Mouse (Mus musculus): ENCODE data around the gene Ptges3l.
"Not testable (repeated sequence)": the region's sequence is repeated elsewhere in the genome, so short reads cannot be mapped to it uniquely, and the experiment has no call there.

The Ptges3l gene

DNA sequence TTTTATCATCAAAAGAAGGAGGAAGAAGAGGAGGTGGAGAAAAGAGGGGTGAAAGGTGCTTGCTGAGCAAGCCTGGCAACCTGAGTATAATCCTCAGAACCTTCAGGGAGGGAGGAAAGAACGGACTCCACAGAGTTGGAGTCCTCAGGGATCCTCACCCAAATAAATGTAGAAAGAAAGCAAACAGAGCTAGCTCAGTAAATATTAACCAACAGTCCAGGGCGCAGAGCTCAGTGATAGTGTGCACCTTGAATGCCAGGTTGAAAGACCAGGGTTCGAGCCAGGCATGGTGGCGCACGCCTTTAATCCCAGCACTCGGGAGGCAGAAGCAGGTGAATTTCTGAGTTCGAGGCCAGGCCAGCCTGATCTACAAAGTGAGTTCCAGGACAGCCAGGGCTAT, 30.5 kb upstream of the Ptges3l start:
- no peak for DNase-seq

DNA sequence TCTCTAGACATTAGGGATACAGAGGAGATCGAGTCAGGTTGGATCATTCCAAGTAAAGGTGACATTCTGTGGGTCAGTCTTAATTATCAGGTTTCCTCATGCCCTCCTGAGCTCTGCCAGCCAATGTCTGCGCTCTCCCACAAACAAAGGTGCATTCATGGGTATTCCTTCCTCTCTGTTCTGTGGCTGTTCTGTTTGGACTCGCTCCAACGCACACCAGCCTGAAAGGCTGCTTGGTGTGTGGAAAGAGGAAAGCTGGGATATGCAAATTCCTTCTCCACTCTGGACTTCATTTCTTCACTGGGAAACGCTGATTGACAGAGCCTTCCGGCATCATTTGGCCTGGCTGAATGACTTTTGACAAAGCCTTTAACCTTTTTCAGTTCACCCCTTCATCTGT, 29.6 kb upstream of the Ptges3l start:
- DNase-seq, result no peak

DNA sequence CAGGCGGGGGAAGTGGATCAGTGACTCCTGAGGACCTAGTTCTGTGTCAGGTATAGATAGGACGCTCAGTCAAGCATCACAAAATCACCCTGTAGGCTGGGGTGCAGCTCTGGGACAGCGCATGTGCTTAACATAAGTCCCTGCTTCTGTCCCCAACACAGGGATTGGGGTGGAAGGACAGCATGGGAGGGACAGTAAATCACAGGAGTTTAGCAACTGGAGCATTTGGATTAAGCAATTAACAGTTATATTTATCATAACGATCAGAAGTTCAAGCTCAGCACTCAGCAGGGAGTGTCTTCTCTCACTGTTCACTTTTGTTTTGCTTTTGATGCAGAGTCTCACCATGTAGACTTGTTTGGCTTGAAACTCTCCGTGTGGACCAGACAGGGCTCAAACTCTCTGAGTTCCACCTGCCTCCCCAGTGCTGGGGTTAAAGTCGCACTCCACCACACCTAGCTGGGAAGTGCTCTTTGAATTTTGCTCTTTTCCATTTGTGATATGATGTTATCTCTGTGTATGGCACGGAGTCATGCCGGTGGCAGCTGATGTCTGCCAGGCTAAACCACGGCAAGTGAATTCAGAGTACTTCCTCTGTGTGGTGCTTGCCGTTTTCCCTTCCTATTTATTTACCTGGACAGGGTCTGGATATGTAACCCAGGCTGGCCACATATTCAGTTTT, 27.1 kb upstream of the Ptges3l start:
- DNase-seq, result no peak

DNA sequence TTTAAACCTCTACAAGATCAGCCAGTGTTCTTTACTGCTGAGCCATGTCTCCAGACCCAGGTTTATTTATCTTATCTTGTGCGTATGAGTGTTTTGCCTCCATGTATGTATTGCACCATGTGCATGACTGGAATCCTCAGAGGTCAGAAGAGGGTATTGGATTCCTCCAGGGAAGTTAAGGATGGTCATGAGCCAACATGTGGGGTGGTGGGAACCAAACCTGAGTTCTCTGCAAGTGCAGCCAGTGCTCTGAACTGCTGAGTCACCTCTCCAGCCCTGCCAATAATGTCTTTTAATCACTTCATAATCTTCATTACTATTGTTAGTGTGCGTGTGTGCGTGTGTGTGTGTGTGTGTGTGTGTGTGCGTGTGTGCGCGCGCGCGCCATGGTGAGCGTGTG, 26.4 kb upstream of the Ptges3l start:
- DNase-seq, result no peak

DNA sequence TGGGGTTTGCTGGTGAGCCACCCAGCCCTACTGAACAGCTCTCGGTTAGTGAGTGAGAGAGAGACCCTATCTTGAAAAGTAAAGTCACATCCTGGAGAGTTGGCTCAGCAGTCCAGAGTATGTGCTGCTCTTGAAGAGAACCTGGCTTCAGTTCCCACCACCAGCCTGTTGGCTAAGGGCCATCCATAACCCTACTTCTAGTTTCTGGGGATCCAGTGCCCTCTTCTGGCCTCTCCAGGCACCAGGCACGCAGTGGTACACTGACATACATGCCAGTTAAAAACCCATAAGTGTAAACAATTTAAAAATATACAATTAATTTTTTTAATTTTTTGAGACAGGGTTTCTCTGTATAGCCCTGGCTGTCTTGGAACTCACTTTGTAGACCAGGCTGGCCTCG, 25.3 kb upstream of the Ptges3l start:
- DNase-seq, result no peak

DNA sequence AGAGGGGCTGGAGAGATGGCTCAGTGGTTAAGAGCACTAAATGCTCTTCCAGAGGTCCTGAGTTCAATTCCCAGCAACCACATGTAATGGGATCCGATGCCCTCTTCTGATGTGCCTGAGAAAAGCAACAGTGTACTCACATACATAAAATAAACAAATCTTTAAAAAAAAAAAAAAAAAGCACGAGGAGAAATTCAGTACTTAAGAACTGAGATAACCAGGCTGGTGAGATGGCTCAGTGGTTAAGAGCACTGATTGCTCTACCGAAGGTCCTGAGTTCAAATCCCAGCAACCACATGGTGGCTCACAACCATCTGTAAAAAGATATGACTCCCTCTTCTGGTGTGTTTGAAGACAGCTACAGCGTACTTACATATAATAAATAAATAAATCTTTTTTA, 24.5 kb upstream of the Ptges3l start:
- not testable (repeated sequence) for DNase-seq

DNA sequence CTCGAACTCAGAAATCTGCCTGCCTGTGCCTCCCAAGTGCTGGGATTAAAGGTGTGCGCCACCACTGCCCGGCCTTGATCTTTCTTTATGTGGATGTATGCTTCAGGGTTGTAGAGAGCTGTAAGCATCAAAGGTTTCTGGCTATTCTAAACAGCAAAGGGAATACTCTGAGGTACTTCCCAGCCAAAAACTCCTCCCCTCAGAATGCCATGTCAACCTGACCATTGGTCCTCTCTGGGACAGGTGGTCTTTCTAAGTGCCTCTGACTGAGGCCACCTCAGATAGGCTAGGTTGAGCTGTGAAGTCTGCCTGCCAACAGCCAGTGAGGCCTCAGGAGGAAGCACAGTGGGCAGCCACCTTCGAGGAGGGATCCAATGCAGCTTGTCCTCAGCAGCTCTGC, 23.8 kb upstream of the Ptges3l start:
- no peak for DNase-seq

DNA sequence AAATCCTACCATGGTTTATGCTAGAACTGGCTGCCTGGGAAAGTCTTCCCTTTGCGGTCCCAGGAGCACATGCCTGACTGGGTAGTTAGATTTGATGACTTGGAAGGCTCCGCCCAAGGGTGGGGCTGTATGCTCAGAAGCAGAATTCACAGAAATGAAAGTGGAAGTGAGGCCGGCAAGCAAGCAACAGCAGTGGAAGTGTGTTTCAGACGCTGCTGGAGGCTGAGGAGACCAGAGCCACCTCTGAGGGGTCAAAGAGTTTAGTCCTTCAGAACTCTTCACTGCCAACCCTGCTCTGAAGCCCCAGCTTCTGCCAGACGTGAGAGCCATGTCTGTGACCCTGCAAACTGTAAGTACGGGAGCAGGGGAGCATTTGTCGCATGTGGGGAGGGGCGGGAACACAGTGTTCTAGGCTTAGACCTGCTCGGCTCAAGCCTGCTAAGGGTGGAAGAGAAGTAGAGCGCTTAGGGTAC, 23.2 kb upstream of the Ptges3l start, which contains the start of gene Ifi35:
Ifi35 (plus strand) TSS at position 134 of the 473 bp plus-strand sequence.
- DNase-seq, result no peak

DNA sequence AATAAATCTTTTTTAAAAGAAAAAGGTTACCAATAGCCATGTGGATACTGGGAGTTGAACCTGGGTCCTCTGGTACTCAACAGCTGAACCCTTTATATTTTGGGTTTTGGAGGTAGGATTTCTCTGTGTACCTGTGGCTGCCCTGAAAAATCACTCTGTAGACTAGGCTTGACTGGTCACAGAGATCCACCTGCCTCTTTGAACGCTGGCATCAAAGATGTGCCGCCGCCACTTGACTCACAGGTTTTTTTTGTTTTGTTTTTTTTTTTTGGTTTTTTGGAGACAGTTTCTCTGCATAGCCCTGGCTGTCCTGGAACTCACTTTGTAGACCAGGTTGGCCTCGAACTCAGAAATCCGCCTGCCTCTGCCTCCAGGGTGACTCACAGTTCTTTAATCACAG, 22.7 kb upstream of the Ptges3l start:
- no peak for DNase-seq

DNA sequence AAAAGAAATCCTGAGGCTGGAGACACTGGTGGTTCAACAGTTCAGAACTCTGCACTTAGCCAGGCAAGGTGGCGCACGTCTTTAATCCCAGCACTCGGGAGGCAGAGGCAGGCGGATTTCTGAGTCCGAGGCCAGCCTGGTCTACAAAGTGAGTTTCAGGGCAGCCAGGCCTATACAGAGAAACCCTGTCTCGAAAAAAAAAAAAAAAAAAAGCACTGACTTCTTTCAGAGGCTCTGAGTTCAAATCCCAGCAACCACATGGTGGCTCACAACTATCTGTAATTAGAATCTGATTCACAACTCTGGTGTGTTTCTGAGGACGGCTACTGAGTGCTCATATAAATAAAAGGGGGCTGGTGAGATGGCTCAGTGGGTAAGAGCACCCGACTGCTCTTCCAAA, 21.7 kb upstream of the Ptges3l start:
- not testable (repeated sequence) for DNase-seq

DNA sequence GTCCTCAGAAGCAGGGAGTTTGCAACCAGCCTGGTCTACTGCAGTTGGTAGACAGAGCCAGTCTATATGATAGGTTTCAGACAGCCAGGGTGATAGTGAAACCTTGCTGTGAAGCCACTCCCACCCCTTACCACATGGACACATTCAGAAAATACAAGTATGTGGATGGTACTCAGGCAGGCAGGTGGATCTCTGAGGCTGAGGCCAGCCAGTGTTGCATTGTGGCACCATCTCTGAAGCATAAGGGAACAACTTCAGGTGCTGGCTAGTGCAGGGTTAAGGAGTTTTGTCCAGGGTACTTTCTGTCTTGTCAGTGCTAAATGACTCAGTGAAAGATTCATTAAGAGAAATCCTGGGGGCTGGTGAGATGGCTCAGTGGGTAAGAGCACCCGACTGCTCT, 21.2 kb upstream of the Ptges3l start:
- no peak for DNase-seq

DNA sequence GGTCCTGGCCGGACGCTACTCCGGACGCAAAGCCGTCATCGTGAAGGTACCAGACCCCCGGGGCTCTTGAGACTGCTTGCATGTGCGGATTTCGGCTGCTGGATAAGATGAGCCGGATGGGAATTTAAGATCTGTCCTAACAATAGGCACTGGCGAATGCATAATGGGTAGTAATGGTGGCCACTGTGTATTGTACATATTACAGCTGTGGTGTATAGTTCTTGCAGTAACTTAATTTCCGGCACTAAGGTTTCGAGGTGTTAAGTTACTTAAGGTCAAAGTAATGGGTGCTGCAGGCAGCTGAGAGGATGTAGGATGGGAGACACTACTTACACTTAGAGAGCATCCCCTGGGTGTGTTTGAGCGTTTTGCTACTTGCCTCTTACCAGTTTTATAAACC, 17.6 kb upstream of the Ptges3l start:
- no peak for DNase-seq

DNA sequence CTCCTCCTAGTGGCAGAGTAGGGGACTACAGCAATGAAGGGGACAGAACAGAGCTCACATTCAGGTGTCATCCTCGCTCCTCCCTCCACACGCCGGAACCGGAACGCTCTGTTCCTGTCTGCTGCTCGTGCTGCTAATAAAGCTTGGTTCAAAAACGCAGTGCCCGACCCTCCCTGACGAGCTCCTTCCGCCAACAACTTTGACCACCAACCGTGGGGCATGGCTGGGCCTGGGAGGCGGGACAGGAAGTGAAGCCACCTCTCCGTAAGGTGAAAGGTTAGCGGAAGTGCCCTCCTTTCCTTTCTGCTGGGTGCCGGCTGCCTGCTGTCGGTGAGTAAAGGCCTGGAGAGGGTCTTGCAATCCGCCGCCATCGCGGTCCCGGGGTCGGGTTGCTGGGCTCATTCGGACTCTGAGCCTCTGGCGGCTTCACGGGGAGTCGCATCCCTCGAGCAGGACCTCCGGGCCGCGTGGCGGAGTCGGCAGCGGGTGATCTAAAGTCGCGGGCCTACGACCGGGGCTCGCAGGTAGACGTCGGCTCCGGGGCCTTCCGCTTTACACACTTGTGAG, 17.1 kb upstream of the Ptges3l start, which contains the start of gene Rpl27:
Rpl27 (plus strand) TSS at position 172 of the 567 bp plus-strand sequence.
- DNase-seq, result peak; percentile 89

DNA sequence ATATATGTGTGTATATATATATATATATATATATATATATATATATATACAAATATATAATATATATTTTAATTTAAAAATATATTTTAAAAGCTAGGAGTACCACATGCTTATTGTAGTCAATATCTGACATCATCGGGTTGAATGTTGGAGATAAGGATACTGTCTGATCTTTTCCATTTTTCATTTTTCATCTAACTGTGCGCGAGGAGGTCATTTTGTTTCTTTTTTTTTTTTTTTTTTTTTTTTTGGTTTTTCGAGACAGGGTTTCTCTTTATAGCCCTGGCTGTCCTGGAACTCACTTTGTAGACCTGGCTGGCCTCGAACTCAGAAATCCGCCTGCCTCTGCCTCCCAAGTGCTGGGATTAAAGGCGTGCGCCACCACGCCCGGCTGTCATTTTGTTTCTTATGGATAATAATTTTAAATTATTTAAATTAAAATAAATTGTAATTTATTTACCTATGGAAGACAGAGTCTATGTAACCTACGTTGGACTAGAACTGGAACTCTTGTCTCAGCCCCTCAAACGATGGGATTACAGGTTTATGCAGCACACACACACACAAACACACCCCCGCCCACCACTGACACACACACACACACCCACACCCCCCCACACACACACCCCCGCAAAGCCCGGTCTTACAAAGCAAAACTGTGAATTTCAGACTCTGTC, 16.5 kb upstream of the Ptges3l start:
- not testable (repeated sequence) for DNase-seq

DNA sequence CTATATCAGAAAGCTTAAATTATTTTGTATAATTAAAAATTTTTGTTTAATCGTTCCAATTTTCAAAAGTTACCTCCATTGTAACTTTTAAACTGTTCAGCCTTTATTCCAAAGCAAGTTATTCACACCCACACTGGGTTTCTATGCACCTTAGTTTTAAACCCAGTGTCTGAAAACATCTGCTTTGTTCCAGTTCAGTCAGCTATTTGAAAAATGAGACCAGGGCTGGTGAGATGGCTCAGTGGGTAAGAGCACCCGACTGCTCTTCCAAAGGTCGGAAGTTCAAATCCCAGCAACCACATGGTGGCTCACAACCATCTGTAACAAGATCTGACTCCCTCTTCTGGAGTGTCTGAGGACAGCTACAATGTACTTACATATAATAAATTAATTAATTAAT, 12.9 kb upstream of the Ptges3l start:
- DNase-seq, result not testable (repeated sequence)

DNA sequence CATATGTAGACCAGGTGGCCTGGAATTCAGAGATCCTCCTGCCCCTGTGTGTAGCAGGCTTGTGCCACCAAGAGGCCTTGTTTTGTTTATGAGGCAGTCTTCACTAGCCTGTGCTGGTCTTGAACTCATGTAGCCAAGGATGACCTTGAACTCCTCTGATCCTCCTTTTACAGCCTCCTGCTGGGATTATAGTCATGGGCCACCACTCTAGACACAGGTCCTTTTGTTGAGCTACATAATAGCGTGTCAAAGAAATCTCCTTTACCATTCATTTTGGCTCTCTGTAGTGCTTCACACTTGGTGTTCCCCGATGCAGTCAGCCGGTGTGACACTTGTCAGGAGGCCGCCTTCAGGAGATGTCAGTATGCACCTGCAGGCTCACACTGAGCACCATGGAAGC, 11.8 kb upstream of the Ptges3l start:
- DNase-seq, result no peak

DNA sequence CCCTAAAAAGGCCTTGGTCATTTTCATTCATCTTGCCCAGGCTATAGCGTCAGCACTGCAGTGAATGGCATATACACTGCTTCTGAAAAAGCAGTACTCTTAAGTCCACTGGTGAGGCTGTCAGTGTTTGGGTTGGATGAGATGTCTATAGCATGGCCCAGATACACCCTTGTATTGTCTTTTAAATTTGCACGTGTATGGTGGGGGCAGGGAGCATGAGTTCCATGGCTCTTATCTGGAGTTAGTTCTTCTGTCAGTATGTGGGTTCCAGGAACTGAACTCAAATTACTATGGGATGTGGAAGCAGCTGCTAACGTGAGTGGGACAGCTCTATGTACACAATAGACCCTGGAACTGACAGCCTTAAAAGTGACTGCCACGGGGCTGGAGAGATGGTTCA, 10.7 kb upstream of the Ptges3l start:
- no peak for DNase-seq

DNA sequence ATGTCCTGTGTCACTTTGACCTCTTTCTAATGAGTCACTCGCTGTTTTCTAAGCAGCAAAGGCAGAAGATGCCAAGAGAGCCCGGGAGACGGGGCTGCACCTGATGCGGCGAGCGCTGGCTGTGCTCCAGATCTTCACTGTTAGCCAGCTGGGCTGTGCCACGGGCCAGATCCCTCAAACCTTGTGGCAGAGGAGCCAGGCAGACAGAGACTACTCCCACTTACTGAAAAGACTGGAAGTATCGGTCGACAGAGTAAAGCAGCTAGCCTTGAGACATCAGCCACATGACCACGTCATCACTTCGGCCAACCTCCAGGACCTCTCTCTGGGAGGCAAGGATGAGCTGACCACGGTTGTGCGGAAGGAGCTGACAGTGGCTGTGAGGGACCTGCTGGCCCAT, 8.3 kb upstream of the Ptges3l start:
- DNase-seq, result no peak

DNA sequence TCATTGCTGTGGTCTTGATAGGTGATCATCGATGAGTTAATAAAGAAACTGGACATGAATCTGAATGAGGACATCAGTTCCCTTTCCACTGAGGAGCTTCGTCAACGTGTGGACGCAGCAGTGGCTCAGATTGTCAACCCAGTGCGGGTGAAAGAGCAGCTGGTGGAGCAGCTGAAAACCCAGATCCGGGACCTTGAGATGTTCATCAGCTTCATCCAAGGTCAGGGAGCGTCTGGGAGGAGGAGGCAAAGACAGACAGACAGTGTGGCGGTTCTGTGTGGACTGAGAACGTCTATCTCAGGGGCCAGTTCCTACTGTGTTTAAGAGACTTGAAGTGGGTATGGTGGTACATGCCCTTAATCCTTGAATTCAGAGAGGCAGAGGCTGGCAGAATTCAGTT, 6.2 kb upstream of the Ptges3l start:
- no peak for DNase-seq

DNA sequence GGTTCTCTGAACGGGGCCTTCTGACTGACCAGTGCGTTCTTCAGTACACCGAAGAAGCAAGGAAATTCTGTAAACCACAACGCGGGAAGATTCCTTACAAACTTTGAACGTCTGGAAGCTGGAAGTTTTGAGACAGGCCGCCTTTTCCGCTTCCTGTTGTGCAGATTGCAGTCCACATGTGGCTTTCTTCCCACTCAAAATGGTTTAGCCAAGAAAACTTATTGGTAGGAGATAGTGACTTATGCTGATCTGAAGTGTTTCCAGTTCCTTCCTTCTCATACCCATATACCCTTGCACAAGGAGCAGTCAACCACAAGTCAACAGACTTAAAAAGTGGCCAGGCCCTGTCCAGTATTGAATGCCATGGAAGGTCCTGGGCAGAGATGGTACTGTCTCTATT, 1.0 kb upstream of the Ptges3l start:
- no peak for DNase-seq

DNA sequence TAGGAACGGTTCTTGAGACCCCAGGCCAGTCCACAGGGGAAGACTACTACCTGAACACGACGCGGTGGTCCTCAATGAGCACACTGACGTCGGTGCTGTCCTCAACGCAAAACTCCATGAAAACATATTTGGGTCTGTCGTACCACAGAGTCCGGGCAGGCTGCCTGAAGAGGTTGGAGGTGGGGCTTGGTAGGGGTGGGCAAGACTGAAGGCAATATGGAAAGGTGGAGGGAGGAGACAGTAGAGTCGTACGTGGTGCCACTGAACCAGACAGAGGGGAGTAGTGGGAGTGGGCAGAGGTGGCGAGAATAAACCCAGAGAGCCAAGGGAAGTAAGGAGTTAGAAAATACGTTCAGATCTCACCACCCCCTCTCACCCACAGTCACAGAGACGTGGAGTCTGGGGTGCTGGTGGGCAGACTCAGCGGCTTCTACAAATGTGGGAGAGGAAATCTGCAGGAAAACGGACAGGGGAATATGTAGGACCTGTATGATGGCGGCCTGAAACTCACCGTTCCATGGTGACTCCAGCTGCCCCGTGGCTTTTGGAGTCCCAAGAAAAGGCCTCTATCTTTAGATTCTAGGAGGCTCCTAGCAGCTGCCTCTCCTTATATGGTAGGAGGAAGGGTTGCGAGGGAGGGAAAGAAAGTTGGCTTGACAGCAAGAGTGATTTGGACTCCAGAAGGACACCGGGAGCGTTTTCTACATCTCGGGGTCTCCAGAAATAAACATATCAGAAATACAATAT, 855 bp downstream of the Ptges3l start, which contains the start of gene Gm27029:
Gm27029 (minus strand) TSS at position 692 of the 747 bp plus-strand sequence.
- no peak for DNase-seq

DNA sequence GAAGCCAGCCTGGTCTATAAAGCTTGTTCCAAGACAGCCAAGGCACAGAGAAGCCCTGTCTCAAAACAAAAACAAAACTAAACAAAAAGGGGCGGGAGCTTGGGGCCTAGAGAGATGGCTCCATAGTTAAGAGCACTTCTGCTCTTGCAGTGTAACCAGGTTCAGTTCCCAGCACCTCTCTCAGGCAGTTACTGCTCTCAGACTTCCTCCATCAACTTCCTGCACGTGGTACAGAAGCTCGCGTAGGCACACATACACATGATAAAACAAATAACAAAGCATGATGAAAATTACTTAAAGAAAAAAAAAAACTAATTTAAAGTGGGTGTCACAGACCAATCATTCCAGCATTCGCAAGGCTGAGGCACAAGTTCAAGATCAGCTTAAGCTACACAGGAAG, 5.0 kb downstream of the Ptges3l start:
- no peak for DNase-seq

DNA sequence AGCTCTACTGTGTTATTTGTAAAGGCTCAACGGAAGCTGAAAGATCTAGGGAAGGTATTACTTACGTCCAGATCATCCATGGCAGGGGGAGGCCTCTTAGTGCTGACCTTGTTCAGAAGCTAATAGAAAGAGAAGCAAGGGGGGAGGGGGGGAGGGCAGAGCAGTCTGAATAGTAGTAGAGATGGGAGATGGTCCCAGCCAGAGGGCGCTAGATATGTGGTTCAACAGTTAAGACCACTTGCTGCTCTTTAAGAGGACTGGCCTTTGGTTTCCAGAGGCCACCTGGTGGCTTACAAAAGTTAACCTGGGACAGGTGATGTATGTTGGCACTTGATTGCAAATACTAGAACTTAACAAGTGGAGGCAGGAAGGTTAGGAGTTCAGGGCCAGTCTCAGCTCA, 5.5 kb downstream of the Ptges3l start:
- DNase-seq, result no peak
